Mouse (Mus musculus) myocyte (in vitro differentiated cells): ENCODE measurements around the gene Tmem189. TPM values are rescaled to one million over a fixed set of nuclear protein-coding genes. Genes with fewer than 3 reads are reported as not detected.
A peak's percentile ranks its signal among the peaks of the same experiment; 100 is the strongest.
"Not testable (repeated sequence)": the region's sequence is repeated elsewhere in the genome, so short reads cannot be mapped to it uniquely, and the experiment has no call there.

Experiments
- H3K27me3 ChIP-seq: one replicate; pipeline ENCODE4 v1.6.1; 2011; ENCODE audit not compliant: control insufficient read depth, insufficient read depth, insufficient read length
- H3K36me3 ChIP-seq: one replicate; pipeline ENCODE4 v1.6.1; 2011; ENCODE audit not compliant: control insufficient read depth, insufficient read depth
- H3K4me2 ChIP-seq: one replicate; pipeline ENCODE4 v1.6.1; 2011; ENCODE audit warnings: low read depth, control low read depth
- H3K4me3 ChIP-seq: one replicate; pipeline ENCODE4 v1.5.1; 2011; ENCODE audit warnings: mild to moderate bottlenecking, control low read depth, moderate library complexity
- H3K79me2 ChIP-seq: one replicate; pipeline ENCODE4 v1.6.1; 2011; ENCODE audit not compliant: control insufficient read depth, insufficient read depth
- H3ac ChIP-seq: one replicate; pipeline ENCODE4 v1.6.1; 2011; ENCODE audit not compliant: control insufficient read depth, insufficient read length
- CEBPB ChIP-seq: IDR thresholded peaks from 2 replicates; pipeline ENCODE4 v1.6.1; 2011; ENCODE audit warnings: mild to moderate bottlenecking, moderate library complexity; ENCODE audit not compliant: poor library complexity, insufficient read depth, severe bottlenecking
- E2F4 ChIP-seq: IDR thresholded peaks from one replicate; pipeline ENCODE4 v1.6.1; 2011; ENCODE audit warnings: mild to moderate bottlenecking, control low read depth, moderate library complexity; ENCODE audit not compliant: insufficient read depth
- MAX ChIP-seq: IDR thresholded peaks from one replicate; pipeline ENCODE4 v1.6.1; 2011; ENCODE audit warnings: low read depth, mild to moderate bottlenecking, control low read depth
- MYOD1 ChIP-seq, 3 experiments: IDR thresholded peaks; one replicate each; pipeline ENCODE4 v1.6.1; 2011; ENCODE audit warnings: control low read depth in 2 of 3, low read depth in 2 of 3, mild to moderate bottlenecking in 2 of 3, moderate library complexity in 1 of 3; ENCODE audit not compliant: insufficient read length in 2 of 3, control insufficient read depth in 1 of 3
- MYOG ChIP-seq, 3 experiments: IDR thresholded peaks; one replicate each; pipeline ENCODE4 v1.6.1; 2011; ENCODE audit warnings: control low read depth in 2 of 3, low read depth in 2 of 3, mild to moderate bottlenecking in 2 of 3; ENCODE audit not compliant: insufficient read length in 2 of 3, control insufficient read depth in 1 of 3, insufficient read depth in 1 of 3
- POLR2A ChIP-seq: IDR thresholded peaks from one replicate; pipeline ENCODE4 v1.6.1; 2011; ENCODE audit warnings: low read depth, mild to moderate bottlenecking, control low read depth, moderate library complexity; ENCODE audit not compliant: insufficient read length
- POLR2AphosphoS2 ChIP-seq: IDR thresholded peaks from one replicate; pipeline ENCODE4 v1.6.1; 2011; ENCODE audit warnings: low read depth, control low read depth; ENCODE audit not compliant: insufficient read length
- REST ChIP-seq: IDR thresholded peaks from one replicate; pipeline ENCODE4 v1.6.1; 2011; ENCODE audit warnings: mild to moderate bottlenecking, control low read depth, moderate library complexity; ENCODE audit not compliant: insufficient read depth, insufficient read length
- SRF ChIP-seq: IDR thresholded peaks from one replicate; pipeline ENCODE4 v1.6.1; 2011; ENCODE audit warnings: low read depth; ENCODE audit not compliant: control insufficient read depth, insufficient read length
- TCF12 ChIP-seq: IDR thresholded peaks from one replicate; pipeline ENCODE4 v1.6.1; 2011; ENCODE audit warnings: mild to moderate bottlenecking, control low read depth; ENCODE audit not compliant: poor library complexity, insufficient read depth, severe bottlenecking
- TCF3 ChIP-seq: IDR thresholded peaks from one replicate; pipeline ENCODE4 v1.6.1; 2011; ENCODE audit warnings: low read depth, control low read depth; ENCODE audit not compliant: insufficient read length
- USF1 ChIP-seq: IDR thresholded peaks from one replicate; pipeline ENCODE4 v1.6.1; 2011; ENCODE audit warnings: low read depth, mild to moderate bottlenecking, control low read depth, moderate library complexity
- polyA plus RNA-seq: library from polyadenylated mRNA; unstranded; fragments of >200 nt; fragmentation: generic; extraction: Trizol; gene quantifications from one replicate; pipeline ENCODE4 v1.2.1, GENCODE M21; 2012; ENCODE audit warnings: missing spikeins

The Tmem189 gene
- polyA plus RNA-seq, 1 experiment, result 91.9 TPM

DNA sequence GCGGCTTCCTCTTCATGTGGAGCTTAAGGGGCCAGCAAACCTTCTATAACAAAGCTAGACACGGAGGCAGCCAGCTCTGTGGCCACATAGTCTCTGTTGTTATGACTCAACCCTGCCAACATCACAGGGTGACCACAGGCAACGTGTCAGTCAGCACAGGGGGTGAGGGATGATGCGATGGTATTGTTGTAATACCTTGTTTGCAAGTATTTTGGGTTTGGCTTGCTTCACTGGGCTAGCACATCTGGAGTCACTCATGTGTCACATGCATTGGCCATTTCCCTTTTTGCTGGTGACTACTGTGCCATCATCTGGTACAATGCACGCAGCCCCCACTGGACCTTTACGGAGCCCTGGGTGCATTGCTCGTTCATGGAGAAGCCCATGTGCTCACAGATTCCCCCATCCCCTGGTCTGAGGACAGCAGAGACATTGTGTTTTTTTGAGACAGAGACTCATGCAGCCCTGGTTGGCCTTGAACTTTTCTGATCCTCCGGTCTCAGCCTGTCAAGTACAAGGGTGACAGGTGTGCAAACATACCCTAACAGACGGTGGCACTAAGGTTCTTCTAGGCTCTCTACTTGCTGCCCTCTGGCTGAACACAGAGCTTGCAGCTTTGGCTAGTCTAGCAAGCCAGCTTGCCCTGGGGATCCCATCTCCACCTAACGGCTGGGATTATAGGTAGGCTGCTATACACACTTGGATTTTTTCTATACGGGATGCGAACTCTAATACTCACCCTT is 40.2 kb downstream of the Tmem189 start:
- H3K36me3 ChIP-seq, result peaks cover 18% of the 10 kb centered on the region
- H3K4me2 ChIP-seq, result peak overlapping the region; percentile 10
- H3ac ChIP-seq, result no peak overlapping the region
- H3K79me2 ChIP-seq, result no peaks in the 10 kb centered on the region
- H3K27me3 ChIP-seq, result no peaks in the 10 kb centered on the region
- TF ChIP-seq MYOG (IDR thresholded peaks at IDR 0.05; ENCODE audit: control insufficient read depth in 1 of 3, insufficient read depth in 1 of 3, insufficient read length in 2 of 3, low read depth in 2 of 3) (no peak), REST (no peak), CEBPB (no peak), E2F4 (no peak)
- no peak overlapping the region for H3K4me3 ChIP-seq

DNA sequence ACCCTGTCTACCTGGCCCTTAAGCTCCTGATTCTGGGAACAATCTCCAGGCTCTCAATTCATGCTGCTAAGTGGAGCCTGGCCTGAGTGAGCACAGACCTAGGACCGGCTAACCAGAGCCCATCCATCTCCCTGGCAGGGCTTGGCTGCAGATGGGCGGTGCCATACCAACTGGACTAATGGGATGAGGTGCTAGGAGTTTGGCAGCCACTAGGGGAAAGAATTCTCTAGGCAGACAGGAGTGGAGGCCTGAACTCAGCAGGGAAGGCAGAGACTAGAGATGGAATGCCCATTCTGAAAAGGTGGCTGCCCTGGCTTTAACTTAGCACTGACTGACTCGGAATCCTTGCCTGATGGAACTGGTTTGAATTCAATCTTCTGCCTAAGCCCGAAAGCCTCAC is 43.2 kb downstream of the Tmem189 start:
- Histone ChIP-seq H3K4me3 (no peak overlapping the region), H3ac (no peak overlapping the region), H3K79me2 (no peaks in the 10 kb centered on the region), H3K36me3 (peaks cover 10% of the 10 kb centered on the region), H3K27me3 (no peaks in the 10 kb centered on the region), H3K4me2 (no peak overlapping the region)
- TF ChIP-seq POLR2AphosphoS2 (no peak), TCF3 (no peak), POLR2A (no peak), MAX (no peak), MYOD1 (IDR thresholded peaks at IDR 0.05; ENCODE audit: control insufficient read depth in 1 of 3, insufficient read length in 2 of 3, low read depth in 2 of 3) (no peak), TCF12 (no peak), E2F4 (no peak)

DNA sequence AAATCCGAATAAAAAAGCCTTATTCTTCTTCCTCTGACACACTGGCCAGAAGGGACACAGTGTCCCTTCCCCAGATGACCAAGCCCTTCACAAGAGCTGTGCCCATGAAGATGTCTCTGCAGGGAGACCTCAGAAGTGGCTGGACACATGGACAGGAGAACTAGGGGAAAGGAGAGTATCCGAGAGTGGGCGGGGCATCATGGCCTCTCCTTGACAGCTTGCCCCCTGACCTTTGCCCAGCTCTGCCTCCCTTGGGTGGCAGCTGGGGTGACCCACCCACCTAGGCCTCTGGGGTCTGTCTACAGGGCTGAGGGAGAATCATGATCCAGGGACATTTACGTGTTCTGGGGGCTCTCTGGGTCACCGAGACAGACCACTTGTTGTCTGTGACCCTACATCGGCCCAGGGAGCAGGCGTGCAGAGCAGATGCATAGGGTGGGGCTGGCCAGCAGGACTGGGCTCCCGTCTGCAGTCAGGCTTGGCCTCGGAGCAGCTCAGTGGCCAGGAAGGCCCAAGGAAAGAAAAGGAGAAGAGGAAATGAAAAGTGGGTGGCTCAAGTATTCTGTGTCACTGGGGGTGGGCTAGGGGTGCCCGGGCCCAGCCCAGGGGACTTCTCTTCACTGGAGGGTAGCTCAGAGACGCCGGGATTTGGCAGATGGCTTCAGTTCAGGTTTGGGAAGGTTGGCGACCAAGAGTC is 46.1 kb downstream of the Tmem189 start:
- not testable (repeated sequence) for H3K79me2 ChIP-seq, H3K36me3 ChIP-seq, H3K4me2 ChIP-seq, H3K4me3 ChIP-seq, H3K27me3 ChIP-seq, H3ac ChIP-seq

DNA sequence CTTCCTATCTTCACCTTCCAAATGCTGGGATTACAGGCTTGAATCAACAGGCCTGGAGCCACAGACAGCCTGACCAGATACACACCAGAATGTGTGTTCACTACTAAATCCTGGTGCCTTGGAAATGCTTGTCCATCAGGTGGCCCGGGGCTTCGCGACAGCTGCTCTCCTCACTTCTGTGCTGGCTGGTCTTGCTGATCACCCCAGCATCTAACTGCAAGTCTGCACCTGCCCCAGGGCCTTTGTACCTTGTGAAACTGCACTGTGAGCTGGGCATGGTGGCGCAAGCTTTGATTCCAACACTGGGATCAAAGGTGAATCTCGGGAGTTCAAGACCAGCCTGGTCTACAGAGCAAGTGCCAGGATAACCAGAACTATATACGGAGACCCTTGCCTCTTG is 47.5 kb downstream of the Tmem189 start:
- peaks cover 5% of the 10 kb centered on the region for H3K36me3 ChIP-seq
- no peaks in the 10 kb centered on the region for H3K79me2 ChIP-seq
- H3K27me3 ChIP-seq, result no peaks in the 10 kb centered on the region
- H3K4me3 ChIP-seq, result no peak overlapping the region
- no peak overlapping the region for H3ac ChIP-seq
- H3K4me2 ChIP-seq, result no peak overlapping the region
- no peak for TF ChIP-seq SRF
- no peak for TF ChIP-seq E2F4
- no peak for TF ChIP-seq USF1
- no peak for TF ChIP-seq MAX
- TF ChIP-seq TCF12, result no peak
- TF ChIP-seq REST, result no peak
- TF ChIP-seq TCF3, result no peak
- no peak for TF ChIP-seq CEBPB
- no peak for TF ChIP-seq MYOG (IDR thresholded peaks at IDR 0.05; ENCODE audit: control insufficient read depth in 1 of 3, insufficient read depth in 1 of 3, insufficient read length in 2 of 3, low read depth in 2 of 3)
- no peak for TF ChIP-seq POLR2A
- TF ChIP-seq POLR2AphosphoS2, result no peak
- no peak for TF ChIP-seq MYOD1 (IDR thresholded peaks at IDR 0.05; ENCODE audit: control insufficient read depth in 1 of 3, insufficient read length in 2 of 3, low read depth in 2 of 3)

DNA sequence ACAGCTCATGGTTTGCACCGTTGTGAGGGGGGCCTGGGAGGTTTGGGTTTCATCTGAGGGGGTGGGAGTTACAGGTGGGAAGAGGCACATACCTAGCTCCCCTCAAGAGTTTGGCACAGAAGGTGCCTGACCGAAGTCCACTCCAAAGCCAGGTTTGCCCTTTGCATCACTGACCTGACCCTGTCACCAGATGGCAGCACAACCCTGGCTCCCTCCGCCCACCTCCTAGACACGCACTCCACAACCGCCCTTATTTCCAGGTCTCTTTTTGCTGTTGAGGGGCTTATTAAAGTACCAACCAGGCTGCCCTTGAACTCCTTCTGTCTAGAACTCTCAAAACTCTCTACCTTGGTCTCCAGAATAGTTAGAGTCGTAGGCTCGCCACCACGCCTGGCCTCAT is 48.3 kb downstream of the Tmem189 start:
- TF ChIP-seq USF1 (no peak), POLR2A (peak; percentile 22), MYOD1 (IDR thresholded peaks at IDR 0.05; ENCODE audit: control insufficient read depth in 1 of 3, insufficient read length in 2 of 3, low read depth in 2 of 3) (no peak), TCF3 (no peak), MAX (no peak), POLR2AphosphoS2 (peak; percentile 76), MYOG (IDR thresholded peaks at IDR 0.05; ENCODE audit: control insufficient read depth in 1 of 3, insufficient read depth in 1 of 3, insufficient read length in 2 of 3, low read depth in 2 of 3) (no peak), E2F4 (no peak), TCF12 (no peak), SRF (no peak), CEBPB (no peak), REST (no peak)
- Histone ChIP-seq H3K36me3 (peaks cover 5% of the 10 kb centered on the region), H3ac (no peak overlapping the region), H3K4me2 (no peak overlapping the region), H3K4me3 (no peak overlapping the region), H3K79me2 (no peaks in the 10 kb centered on the region), H3K27me3 (no peaks in the 10 kb centered on the region)
